Mouse (Mus musculus): ENCODE measurements around the gene Pdcl2. TPM values are rescaled to one million over a fixed set of nuclear protein-coding genes. Genes with fewer than 3 reads are reported as not detected.

Pdcl2 gene
- not detected for total RNA-seq (2021)

DNA sequence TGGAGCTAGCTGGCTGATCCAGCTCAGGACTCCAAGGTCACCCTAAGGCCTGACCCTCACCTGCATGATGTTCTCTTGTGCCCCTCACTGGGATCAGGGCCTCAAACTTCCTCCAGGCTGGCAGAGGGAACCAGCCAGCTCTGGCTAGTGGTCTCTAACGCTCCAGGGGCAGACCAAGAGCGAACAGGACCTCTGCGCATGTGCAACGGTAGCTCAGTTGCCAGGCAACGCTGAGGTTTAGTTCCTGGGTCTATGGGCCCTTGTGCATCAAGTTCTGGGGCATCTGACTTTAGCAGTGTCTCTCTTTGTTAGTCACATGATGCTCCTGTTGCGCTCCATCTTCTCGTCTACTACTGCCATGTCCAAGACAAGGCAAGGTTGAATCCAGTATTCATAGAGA lies at the start of gene Pdcl2:
Pdcl2 (minus strand) TSS at position 204 of the 400 bp plus-strand sequence.
- no peak for DNase-seq (ENCODE audit: low spot score in 2 of 2)
- intact Hi-C loops (cut with DNase I), result no loop called here

DNA sequence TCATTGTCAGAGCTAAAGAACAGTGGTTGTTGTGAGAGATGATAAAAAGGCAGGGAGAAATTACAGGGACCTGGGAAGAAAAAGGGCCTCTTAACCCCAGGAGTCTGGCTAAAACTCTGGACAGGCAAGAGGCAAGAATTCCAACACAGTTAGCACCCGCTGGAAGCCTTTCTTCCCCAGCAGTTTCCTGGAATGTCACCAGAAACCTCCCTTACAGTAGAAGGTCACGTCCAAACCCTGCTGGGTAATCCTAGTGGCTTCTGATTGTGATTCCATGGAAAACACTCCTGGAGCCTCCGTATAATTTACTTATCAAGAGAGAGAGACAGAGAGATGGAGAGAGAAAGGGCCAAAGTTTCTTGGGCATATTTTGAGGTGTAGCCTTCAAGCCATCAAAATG lies 48.3 kb upstream of the Pdcl2 start:
- DNase-seq (ENCODE audit: low spot score in 2 of 2), result no peak
- intact Hi-C loops (cut with DNase I), result no loop called here

DNA sequence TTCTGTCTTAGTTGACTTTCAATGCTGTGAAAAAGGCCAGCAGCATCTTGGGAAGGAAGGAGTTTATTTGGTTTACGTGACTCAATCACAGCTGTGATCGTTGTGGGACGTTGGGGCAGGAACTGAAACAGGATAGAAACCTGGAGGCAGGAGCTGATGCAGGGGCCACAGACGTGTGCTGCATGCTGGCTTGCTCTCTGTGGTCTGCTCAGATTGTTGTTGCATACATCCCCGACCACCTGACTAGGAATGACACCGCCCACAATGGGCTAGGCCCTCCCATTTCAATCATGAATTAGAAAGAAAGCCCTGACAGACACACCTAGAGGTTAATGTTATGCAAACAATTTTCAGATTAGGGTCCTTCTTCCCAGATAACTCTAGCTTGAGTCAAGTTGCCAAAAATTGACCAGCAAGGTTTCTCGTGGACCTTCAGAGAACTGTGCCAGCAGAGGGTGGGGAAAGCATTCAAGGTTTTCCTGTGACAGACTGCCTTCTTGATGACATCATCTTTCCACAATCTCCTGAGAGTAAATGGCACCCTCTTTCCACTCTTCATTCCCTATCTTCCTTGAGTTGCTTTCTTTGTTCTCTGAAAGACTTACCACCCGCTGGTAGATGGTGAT lies 38.4 kb upstream of the Pdcl2 start:
- intact Hi-C loops (cut with DNase I), result no loop called here
- DNase-seq (ENCODE audit: low spot score in 2 of 2), result no peak

DNA sequence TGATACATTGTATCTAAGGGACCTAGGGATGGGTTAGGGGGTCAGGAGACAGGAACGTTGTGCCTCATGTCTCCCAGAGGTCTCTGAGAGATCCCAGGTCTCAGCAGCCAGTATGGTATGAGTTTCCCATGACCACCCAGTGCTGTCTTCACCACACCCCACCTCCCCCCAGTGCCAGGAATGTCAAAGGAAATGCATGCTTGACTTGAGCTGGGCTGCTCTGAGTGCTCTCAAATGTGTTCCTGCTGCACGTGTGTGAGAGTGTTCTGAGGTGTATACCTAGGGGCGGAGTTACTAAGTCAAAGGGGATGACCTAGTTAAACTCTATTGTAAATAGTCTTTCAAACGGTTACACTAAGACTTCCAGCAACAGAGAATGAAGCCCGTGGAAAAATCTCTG lies 34.5 kb upstream of the Pdcl2 start:
- intact Hi-C loops (cut with DNase I), result no loop called here
- DNase-seq (ENCODE audit: low spot score in 2 of 2), result no peak

DNA sequence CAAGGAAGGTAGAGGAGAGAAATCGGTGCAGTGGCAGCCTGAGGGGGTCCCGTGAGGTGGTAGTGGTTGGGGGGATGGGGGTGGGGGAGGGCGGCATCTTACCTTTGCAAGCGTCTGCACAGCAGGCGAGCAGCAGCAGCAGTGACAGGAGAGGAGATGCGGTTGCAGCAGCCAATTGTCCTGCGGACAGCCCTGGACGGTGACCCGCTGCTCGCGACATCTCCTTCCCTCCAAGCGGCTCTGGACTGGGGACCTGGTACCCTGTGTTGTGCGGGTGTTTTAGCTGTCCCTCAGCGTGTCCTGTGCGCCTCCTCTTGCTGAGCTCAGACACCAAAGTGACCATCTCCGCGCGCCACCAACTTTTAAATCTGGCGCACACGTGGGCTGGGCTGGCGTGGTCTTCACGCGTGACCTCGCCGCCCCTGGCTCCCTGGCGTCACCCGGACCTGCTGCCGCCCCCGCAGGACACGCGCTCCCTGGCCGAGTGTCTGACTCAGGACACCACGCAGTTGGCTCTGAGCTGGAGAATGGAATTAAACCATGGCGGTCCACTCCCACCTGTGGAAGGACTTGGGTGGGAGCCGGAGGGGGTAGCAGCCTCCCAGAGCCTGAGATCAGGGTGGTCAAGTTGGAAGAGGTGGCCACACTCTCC lies 32.6 kb upstream of the Pdcl2 start, which contains the start of gene Nmu:
Nmu (minus strand) TSS at position 336 of the 652 bp plus-strand sequence.
- DNase-seq (ENCODE audit: low spot score in 2 of 2), result no peak
- intact Hi-C loops (cut with DNase I), result no loop called here

DNA sequence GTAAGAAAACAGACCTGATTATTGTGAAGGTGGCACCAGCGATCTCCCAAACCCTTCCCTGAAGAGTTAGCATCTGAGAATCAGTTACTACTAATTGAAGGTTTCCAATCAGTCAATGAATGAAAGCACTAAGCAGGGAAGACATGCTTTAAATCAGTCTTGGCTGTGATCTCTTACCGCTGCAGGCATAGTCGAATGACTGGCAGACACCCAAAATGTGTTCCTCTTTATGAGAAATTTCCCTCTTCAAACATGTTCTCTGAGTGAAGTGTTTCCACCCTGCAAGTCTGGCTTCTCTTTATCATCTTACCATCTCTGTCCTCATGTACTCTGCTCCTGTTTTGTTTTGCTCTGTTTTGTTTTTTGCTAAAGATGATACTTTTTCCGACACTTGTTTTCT lies 29.8 kb upstream of the Pdcl2 start:
- no peak for DNase-seq (ENCODE audit: low spot score in 2 of 2)
- intact Hi-C loops (cut with DNase I), result no loop called here

DNA sequence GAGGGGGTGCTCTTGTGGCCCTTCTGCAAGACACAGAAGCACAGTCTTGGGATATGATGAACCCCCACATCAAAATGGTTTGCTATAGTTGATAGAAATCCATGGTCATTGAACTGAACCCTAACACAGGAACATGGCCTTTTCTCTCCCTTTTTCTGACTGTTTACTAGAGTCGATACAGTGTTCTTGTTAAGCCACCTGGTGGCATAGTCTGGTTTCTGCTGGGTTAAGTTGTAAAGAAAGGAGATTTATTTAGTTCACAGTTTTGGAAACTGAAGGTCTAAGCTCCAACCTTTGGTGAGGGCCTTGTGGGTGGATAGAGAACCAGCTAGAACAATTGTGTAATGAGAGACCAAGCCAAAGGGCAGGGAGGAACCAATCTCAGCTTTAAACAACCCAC lies 29.1 kb upstream of the Pdcl2 start:
- DNase-seq (ENCODE audit: low spot score in 2 of 2), result no peak
- intact Hi-C loops (cut with DNase I), result no loop called here

DNA sequence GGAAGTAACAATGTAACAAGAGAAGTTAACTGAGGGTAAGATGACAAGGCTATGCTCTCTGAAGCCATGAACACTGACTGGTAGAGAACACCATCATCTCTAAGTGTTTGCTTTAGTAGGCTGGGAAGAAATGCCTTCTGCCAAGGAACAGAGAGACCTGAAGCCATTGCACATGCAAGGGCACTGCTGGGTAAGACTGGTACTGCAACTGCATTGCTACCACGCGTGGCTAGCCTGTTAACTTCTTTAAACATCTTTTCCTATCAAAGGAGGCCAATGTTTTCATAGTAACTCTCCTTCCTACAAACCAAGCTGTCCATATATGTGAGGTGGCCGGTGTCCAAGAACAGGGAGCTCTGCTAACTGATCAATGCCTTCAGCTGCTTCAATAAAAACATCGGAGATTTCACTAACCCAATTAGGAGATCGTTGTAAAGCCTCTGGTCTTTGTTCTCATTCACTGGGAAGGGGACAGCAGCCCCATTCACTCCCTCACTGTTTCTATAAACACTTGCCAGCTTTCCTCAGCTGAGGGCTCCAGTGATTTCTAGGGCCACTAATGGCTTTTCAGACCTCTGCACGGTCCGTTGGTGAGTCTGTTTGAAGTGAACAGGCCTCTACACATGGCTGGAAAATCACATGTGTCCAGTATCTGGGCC lies 21.1 kb upstream of the Pdcl2 start:
- DNase-seq (ENCODE audit: low spot score in 2 of 2), result no peak
- intact Hi-C loops (cut with DNase I), result no loop called here

DNA sequence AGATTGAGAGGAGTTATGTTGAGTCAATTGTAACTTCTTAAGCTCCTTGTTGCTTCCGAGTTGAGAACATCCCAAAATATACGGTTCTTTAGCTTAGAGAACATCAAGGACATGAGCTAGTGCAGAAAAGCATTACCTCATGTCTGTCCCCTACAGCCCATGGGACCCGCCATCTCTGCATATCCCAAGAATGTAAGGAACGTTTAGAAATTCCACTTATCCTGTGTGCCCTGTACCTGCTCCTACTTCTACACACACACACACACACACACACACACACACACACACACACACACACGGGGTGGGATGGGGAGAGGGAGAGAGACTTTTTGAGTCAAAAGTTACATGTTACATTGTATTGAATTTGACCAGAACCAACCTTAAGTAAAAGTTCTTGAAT lies 20.6 kb upstream of the Pdcl2 start:
- intact Hi-C loops (cut with DNase I), result no loop called here

DNA sequence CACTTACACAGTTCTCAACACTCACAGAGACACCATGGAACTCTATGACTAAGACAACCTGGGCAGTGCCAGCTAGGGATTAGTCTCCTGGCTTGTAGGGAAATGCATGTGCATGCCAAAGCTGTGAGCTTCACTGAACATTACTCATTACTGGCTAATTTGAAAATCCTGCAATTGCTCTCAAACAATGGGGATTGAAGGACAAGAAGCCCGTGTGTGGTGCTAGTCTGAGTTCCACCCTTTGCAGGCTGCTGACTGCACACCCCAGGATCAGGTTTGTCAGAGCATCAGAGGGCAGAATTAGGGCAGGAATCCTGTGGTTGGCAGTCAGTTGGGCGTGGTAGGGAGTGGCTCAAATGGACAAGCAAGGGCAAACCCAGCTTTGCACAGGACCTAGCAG lies 15.2 kb upstream of the Pdcl2 start:
- no peak for DNase-seq (ENCODE audit: low spot score in 2 of 2)
- intact Hi-C loops (cut with DNase I), result no loop called here

More for the DNA sequence above, 20.6 kb upstream of the Pdcl2 start:
- DNase-seq (ENCODE audit: low spot score in 2 of 2), result no peak

DNA sequence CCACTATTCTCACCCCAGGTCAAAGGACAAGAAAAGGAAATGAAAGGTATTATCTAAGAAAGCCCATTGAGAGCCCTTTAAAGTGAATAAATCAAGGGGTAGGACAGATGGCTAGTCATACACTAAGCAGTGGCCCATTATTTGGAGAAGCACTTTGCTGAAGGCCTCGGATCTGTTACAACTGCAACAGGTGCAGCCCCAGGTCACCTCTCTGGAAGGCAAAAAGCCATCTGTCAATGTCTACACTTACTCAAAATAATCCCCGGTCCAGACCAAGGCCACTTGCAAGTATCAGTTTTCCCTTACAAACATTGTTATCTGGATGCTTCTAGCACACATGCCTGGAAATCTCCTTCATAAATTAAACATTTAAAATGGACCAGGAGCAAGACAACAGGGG lies 10.0 kb upstream of the Pdcl2 start:
- no peak for DNase-seq (ENCODE audit: low spot score in 2 of 2)
- intact Hi-C loops (cut with DNase I), result no loop called here

DNA sequence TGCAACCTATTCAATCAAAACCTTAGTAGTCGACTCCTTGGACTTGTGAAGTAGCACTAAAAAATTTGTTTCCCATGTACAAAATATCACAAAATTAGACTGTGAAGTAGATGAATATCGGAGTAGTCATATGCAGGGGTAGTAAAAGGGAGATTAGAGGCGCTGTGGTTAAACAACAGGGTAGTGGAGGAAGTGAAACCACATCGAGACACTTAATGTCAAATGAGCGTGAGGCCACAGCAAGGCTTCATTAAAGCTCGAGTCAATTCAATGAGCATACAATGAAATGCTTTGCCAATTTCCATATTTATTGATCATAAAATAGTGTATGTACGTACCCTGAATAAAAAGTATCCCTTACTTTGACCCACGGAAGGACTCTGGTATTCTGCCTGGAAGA lies 6.1 kb upstream of the Pdcl2 start:
- intact Hi-C loops (cut with DNase I), result no loop called here
- DNase-seq (ENCODE audit: low spot score in 2 of 2), result no peak

DNA sequence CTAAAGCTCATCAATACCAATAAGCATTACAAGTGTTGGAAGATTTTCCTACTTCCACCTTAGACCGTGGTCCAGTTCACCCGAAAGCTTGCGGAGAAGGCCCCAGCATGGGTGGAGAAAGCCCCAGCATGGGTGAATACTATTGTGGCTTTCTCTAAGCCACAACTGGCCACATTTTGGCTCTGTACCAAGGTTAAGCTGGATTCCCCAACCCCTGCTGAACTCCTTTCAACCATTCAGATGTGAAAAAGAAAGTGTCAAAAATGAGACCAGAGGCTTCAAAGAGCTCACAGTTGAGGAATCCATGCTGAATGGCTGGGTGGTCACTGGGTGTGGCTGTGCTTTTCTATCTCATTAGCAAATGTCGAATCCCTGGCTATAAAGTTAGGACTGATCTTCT lies 2.9 kb upstream of the Pdcl2 start:
- DNase-seq (ENCODE audit: low spot score in 2 of 2), result no peak
- intact Hi-C loops (cut with DNase I), result no loop called here

DNA sequence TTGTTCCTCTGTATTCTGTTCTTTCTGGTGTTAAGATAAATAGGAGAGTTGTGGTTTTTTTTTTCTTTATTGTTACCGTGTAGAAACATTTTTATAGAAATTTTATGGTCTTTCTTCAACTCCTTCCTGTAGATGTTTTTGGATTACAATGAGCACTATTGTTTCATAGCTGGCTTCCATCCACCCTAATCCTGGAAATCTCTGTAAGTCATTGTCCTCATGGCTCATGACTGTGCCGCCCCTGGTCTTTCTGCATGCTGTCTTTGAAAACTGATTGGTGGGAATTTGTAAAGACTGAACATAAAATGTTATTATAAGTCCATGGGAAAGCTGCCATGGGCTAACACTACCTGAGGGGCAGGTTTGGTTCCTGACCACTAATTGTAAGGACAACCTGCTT lies 3.7 kb downstream of the Pdcl2 start:
- no peak for DNase-seq (ENCODE audit: low spot score in 2 of 2)

DNA sequence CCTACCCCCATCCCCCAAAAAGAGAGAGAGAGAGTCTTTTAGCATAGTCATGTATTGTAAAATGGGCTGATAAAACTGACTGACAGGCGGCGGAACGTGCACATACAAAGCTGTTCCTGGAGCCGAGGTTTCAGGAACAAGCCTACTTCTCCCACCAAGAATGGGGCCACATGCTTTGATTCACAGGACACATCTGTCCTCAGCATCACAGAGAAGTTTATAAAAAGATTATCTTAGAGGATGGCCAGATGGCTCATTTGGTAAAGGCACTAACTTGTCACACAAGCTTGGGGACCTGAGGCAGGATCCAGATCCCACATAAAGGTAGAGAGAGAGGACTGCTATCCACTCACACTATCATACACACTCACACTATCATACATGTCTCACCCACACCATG lies 5.8 kb downstream of the Pdcl2 start:
- intact Hi-C loops (cut with DNase I), result no loop called here
- DNase-seq (ENCODE audit: low spot score in 2 of 2), result no peak

More for the DNA sequence above, 3.7 kb downstream of the Pdcl2 start:
- intact Hi-C loops (cut with DNase I), result no loop called here

DNA sequence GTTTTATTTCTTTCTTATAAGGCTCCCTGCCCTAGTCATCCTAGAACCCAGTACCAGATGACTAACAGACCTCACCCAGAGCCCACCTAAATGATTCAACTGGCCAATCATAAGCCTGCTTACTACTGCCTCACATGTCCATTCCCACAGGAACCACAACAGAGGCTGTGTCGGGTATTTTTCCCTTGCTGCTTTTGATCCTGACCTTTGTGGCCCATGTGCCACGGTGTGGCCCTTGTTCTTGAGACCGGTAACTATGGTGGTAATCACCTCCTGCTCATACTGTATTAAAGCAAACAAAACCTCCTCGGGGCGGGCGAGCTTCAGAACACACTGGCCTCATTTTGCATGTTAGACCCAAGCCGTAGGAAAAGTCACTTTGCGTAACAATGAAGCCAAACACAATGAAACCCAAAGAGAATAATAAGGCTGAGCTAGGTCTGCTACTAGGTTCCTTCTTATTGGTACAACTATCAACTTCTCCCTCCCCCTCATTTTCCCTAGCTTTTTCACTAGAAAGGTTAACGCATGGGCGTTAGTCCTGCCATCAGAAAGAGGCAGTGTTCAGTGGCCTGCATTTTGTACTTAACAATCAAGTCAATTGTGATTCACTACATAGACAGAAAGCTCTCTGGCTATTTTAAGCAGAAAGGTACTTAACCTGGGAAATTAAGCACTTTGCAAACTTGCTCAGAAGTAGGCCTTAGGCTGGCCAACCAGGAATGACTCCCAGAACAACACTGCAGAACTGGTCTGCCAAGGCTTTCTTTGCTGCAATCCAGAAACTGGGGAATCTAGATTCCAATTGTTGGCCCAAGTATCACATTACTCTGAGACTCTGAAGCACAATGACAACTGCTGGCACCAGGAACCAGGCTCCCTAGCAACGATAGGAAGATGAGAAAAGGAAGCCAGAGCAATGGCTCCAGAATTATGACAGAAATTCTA lies 9.4 kb downstream of the Pdcl2 start:
- intact Hi-C loops (cut with DNase I), result loop anchor here (5.0 kb wide), 1 partner anchor 206 kb away; the partner anchor contains the start of gene Exoc1
- no peak for DNase-seq (ENCODE audit: low spot score in 2 of 2)

DNA sequence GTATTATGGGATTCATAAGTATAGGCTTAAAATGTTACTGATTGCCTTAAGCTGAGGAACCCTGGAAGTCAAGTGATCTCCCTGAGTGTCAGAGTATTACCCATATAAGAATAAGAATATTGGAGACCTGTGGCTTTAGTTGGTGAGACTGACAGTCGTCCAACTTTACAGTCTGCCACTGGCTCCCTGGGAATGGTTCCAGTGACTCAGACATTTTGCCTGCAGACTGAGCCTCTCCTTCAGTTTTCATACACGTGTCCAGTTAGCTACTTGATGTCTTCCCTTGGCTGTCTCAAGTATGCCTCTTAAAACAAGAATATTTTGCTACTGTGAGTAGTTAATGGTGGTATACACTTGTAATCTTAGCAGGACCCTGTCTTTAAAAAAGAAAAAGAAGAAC lies 22.8 kb downstream of the Pdcl2 start:
- intact Hi-C loops (cut with DNase I), result no loop called here
- DNase-seq (ENCODE audit: low spot score in 2 of 2), result no peak

DNA sequence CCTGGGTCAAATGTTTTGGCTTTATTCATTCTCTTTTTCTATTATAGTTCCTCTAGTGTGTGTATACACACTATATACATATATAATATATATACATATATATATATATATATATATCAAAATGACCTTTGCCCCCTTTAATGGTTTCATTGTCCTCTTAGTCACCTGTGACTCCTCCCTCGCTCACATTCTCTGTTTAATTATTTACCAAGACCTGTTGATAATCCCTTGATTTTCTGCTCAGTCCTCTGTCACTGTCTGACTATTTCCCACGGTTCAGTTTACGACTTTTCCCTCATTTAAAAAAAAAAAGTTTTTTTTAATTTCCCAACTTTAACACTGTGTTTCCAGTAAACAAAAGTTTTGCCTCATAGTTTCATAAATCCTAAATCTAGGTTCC lies 24.7 kb downstream of the Pdcl2 start:
- no peak for DNase-seq (ENCODE audit: low spot score in 2 of 2)
- intact Hi-C loops (cut with DNase I), result no loop called here

DNA sequence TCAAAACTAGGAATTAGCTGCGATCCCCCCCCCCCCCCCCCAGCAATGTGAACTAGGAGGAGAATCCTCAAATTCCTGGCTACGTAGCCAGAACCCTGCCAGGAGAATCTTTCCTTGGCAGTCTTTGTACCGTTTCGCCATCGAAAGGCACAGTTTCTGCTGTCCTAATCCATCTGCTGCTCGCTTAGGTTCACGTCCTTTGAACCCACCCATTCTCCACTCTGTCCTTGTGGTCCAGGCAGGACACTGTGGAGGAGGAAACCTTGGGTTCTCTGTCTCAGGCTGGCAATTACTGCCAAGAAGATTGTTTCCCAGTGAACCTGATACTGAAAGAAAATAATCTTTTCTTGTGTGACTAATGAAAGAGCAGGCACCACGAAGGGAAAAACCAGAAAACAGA lies 25.3 kb downstream of the Pdcl2 start:
- intact Hi-C loops (cut with DNase I), result loop anchor here (2.0 kb wide), 1 partner anchor 109 kb away; no protein-coding TSS in a partner anchor
- no peak for DNase-seq (ENCODE audit: low spot score in 2 of 2)
